ENCODE assay signal across 25 mouse cellular contexts in genomic region chr15:15155422-15155821, GRCm38 (mm10).
"Had no signal": no experiment of that assay in that cellular context is flagged by ENCODE, and none has a peak within 500 bp of the region (broad histone marks: within the 10 kb centered on the region; RNA-seq: fewer than 3 reads in every experiment).

No protein-coding gene starts in this region.

- H3K36me3 ChIP-seq: heart, embryonic 10.5 days; heart, embryonic 12.5 days; hindbrain, embryonic 10.5 days; hindbrain, embryonic 12.5 days; intestine, embryonic 15.5 days; limb, embryonic 10.5 days; limb, embryonic 12.5 days; liver, embryonic 13.5 days had no signal

- H3K9me3 ChIP-seq: heart, embryonic 10.5 days; heart, embryonic 12.5 days; hindbrain, embryonic 10.5 days; hindbrain, embryonic 12.5 days; intestine, embryonic 15.5 days; limb, embryonic 10.5 days; limb, embryonic 12.5 days; liver, embryonic 13.5 days had no signal

- ATAC-seq: hindbrain, embryonic 16.5 days; inflammation-experienced regulatory T-cells, adult 6 months; intestine, embryonic 15.5 days; intestine, postnatal 0 days had no signal

- DNase-seq: gastrocnemius, adult 2 months; gastrocnemius, postnatal 10 days; gastrocnemius, postnatal 25 days; heart, adult 18-20 months; heart, postnatal 10 days; heart, postnatal 4 days; kidney, adult 18-20 months; kidney, adult 8-10 months; kidney, postnatal 10 days; kidney, postnatal 25 days; kidney, postnatal 4 days; liver; liver, embryonic 13.5 days had no signal

- H3K4me3 ChIP-seq: gastrocnemius, adult 2 months; heart, embryonic 10.5 days; heart, embryonic 12.5 days; hindbrain, embryonic 10.5 days; hindbrain, embryonic 12.5 days; intestine, embryonic 15.5 days; layer of hippocampus, adult 2 months; left cerebral cortex, adult 2 months; limb, embryonic 10.5 days; limb, embryonic 12.5 days; liver, embryonic 13.5 days had no signal

- H3K4me1 ChIP-seq: heart, embryonic 10.5 days; heart, embryonic 12.5 days; hindbrain, embryonic 10.5 days; hindbrain, embryonic 12.5 days; intestine, embryonic 15.5 days; limb, embryonic 10.5 days; limb, embryonic 12.5 days; liver, embryonic 13.5 days had no signal

- H3K27me3 ChIP-seq: heart, embryonic 12.5 days; hindbrain, embryonic 12.5 days; intestine, embryonic 15.5 days; limb, embryonic 12.5 days; liver, embryonic 13.5 days had no signal
